Mouse (Mus musculus): ENCODE measurements around the gene Tmem190.

- no peak for TF ChIP-seq CTCF (IDR thresholded peaks at IDR 0.05; ENCODE audit: borderline replicate concordance, insufficient read depth, low read length)
- no peak for TF ChIP-seq POLR2A (IDR thresholded peaks at IDR 0.05; ENCODE audit: low read depth, low read length)
Measured at GRCm38 (mm10) chr7:4806716-4807115, 24.0 kb downstream of the Tmem190 start.
